Mouse (Mus musculus): Measurements from ENCODE around the gene Tbck. TPM values are rescaled to one million over a fixed set of nuclear protein-coding genes. Genes with fewer than 3 reads are reported as not detected.

Tbck gene
- 10 to 100 TPM; 18.4 TPM for total RNA-seq (2023)

DNA sequence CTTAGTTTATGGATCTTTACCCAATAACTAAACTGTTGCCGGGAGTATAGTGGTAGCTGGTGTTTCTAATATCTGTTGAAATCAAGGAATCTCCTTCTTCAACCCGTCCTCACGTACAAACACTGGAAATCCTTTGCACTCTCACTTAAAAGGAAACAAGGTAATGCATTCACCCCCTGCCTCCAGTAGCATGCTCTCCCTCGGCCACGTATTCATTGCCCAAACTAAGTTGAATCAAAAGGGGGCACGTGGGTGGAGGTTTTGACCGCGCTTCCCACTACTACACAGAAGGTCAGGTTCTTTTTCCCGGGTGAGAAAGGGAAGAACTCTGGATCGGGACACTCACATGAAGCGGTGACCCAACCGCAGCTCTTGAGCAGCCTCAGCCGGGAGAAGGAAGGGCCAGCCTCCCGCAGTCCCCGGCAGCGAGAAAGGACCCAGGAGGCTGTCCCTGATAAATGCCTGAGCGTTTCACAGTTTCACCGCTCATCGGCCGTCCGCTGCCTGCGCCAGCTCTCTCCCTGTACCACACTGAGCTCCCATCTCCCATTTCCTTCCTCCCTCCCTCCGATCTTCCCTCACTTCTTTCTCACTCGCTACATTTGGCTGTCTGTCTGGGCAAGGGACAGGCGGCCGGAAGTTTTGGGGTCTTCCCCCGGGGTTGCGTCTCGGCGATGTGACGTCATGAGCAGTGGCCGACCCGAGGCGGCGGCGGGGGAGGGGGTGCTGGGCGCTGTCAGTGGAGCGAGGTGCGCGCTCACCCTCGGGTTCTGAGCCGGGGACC is at the start of gene Tbck:
Gene Tbck (plus strand): TSS at position 698 of the 784 bp plus-strand sequence.

DNA sequence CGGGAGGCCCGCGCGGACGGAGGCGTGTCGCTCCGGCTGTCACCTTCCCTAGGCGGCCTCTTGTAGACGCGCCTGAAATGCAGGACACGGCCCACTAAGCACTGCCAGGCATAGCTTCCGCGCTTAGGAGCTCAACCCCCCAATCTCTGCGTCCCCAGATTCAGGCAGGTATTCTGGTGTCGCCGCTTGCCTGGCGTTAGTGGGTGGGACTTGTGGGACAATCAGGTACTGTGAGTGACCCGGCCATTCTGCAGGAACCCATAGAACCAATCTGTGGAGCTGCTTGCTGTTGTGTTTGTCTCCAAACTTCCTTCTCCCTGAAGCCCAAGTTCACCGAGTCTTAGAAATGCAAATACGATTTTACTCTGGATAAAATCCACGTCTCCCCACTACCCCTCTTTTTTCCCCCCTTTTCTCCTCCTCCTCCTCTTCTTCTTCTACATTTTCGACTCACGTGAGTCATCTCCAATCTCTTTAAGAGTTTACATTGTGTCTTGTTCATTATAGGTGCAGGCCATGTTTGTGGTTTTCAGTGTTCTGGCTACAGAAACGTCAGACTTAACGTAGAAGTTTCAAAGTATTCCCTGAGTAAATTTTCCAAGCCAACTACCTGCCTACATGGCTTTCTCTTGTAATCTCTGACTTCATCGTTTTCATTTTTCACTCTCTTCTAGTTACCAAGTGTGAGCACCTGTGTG is 436 bp downstream of the Tbck start, which contains the start of gene Aimp1:
Gene Aimp1 (minus strand): TSS at position 140 of the 698 bp plus-strand sequence.

Other genes starting within 250 kb of the Tbck start
- not detected for gene Gimd1, start 54.3 kb upstream of the Tbck start, total RNA-seq (2023)
- gene Aimp1, start 226 bp downstream of the Tbck start, total RNA-seq (2023) = 10 to 100 TPM; 22.5 to 23.4 TPM

All from neutrophil, adult 59 days (primary cell).